Mouse (Mus musculus) myocyte (in vitro differentiated cells): ENCODE measurements around the gene Xbp1. TPM values are rescaled to one million over a fixed set of nuclear protein-coding genes. Genes with fewer than 3 reads are reported as not detected.
A peak's percentile ranks its signal among the peaks of the same experiment; 100 is the strongest.
"Not testable (repeated sequence)": the region's sequence is repeated elsewhere in the genome, so short reads cannot be mapped to it uniquely, and the experiment has no call there.

Source experiments
- H3K27me3 ChIP-seq: one replicate; pipeline ENCODE4 v1.6.1; 2011; ENCODE audit not compliant: control insufficient read depth, insufficient read depth, insufficient read length
- H3K36me3 ChIP-seq: one replicate; pipeline ENCODE4 v1.6.1; 2011; ENCODE audit not compliant: control insufficient read depth, insufficient read depth
- H3K4me2 ChIP-seq: one replicate; pipeline ENCODE4 v1.6.1; 2011; ENCODE audit warnings: low read depth, control low read depth
- H3K4me3 ChIP-seq: one replicate; pipeline ENCODE4 v1.5.1; 2011; ENCODE audit warnings: mild to moderate bottlenecking, control low read depth, moderate library complexity
- H3K79me2 ChIP-seq: one replicate; pipeline ENCODE4 v1.6.1; 2011; ENCODE audit not compliant: control insufficient read depth, insufficient read depth
- H3ac ChIP-seq: one replicate; pipeline ENCODE4 v1.6.1; 2011; ENCODE audit not compliant: control insufficient read depth, insufficient read length
- CEBPB ChIP-seq: IDR thresholded peaks from 2 replicates; pipeline ENCODE4 v1.6.1; 2011; ENCODE audit warnings: mild to moderate bottlenecking, moderate library complexity; ENCODE audit not compliant: poor library complexity, insufficient read depth, severe bottlenecking
- E2F4 ChIP-seq: IDR thresholded peaks from one replicate; pipeline ENCODE4 v1.6.1; 2011; ENCODE audit warnings: mild to moderate bottlenecking, control low read depth, moderate library complexity; ENCODE audit not compliant: insufficient read depth
- MAX ChIP-seq: IDR thresholded peaks from one replicate; pipeline ENCODE4 v1.6.1; 2011; ENCODE audit warnings: low read depth, mild to moderate bottlenecking, control low read depth
- MYOD1 ChIP-seq, 3 experiments: IDR thresholded peaks; one replicate each; pipeline ENCODE4 v1.6.1; 2011; ENCODE audit warnings: control low read depth in 2 of 3, low read depth in 2 of 3, mild to moderate bottlenecking in 2 of 3, moderate library complexity in 1 of 3; ENCODE audit not compliant: insufficient read length in 2 of 3, control insufficient read depth in 1 of 3
- MYOG ChIP-seq, 3 experiments: IDR thresholded peaks; one replicate each; pipeline ENCODE4 v1.6.1; 2011; ENCODE audit warnings: control low read depth in 2 of 3, low read depth in 2 of 3, mild to moderate bottlenecking in 2 of 3; ENCODE audit not compliant: insufficient read length in 2 of 3, control insufficient read depth in 1 of 3, insufficient read depth in 1 of 3
- POLR2A ChIP-seq: IDR thresholded peaks from one replicate; pipeline ENCODE4 v1.6.1; 2011; ENCODE audit warnings: low read depth, mild to moderate bottlenecking, control low read depth, moderate library complexity; ENCODE audit not compliant: insufficient read length
- POLR2AphosphoS2 ChIP-seq: IDR thresholded peaks from one replicate; pipeline ENCODE4 v1.6.1; 2011; ENCODE audit warnings: low read depth, control low read depth; ENCODE audit not compliant: insufficient read length
- REST ChIP-seq: IDR thresholded peaks from one replicate; pipeline ENCODE4 v1.6.1; 2011; ENCODE audit warnings: mild to moderate bottlenecking, control low read depth, moderate library complexity; ENCODE audit not compliant: insufficient read depth, insufficient read length
- SRF ChIP-seq: IDR thresholded peaks from one replicate; pipeline ENCODE4 v1.6.1; 2011; ENCODE audit warnings: low read depth; ENCODE audit not compliant: control insufficient read depth, insufficient read length
- TCF12 ChIP-seq: IDR thresholded peaks from one replicate; pipeline ENCODE4 v1.6.1; 2011; ENCODE audit warnings: mild to moderate bottlenecking, control low read depth; ENCODE audit not compliant: poor library complexity, insufficient read depth, severe bottlenecking
- TCF3 ChIP-seq: IDR thresholded peaks from one replicate; pipeline ENCODE4 v1.6.1; 2011; ENCODE audit warnings: low read depth, control low read depth; ENCODE audit not compliant: insufficient read length
- USF1 ChIP-seq: IDR thresholded peaks from one replicate; pipeline ENCODE4 v1.6.1; 2011; ENCODE audit warnings: low read depth, mild to moderate bottlenecking, control low read depth, moderate library complexity
- polyA plus RNA-seq: library from polyadenylated mRNA; unstranded; fragments of >200 nt; fragmentation: generic; extraction: Trizol; gene quantifications from one replicate; pipeline ENCODE4 v1.2.1, GENCODE M21; 2012; ENCODE audit warnings: missing spikeins

Xbp1 gene
- polyA plus RNA-seq, 1 experiment, result 102 TPM

- no peak overlapping the region for H3K4me2 ChIP-seq
- no peaks in the 10 kb centered on the region for H3K27me3 ChIP-seq
- TF ChIP-seq USF1 (no peak), MYOD1 (IDR thresholded peaks at IDR 0.05; ENCODE audit: control insufficient read depth in 1 of 3, insufficient read length in 2 of 3, low read depth in 2 of 3) (no peak), SRF (no peak), MAX (no peak), CEBPB (no peak), MYOG (IDR thresholded peaks at IDR 0.05; ENCODE audit: control insufficient read depth in 1 of 3, insufficient read depth in 1 of 3, insufficient read length in 2 of 3, low read depth in 2 of 3) (no peak), TCF3 (no peak), E2F4 (no peak), POLR2AphosphoS2 (no peak), TCF12 (no peak)
- H3K79me2 ChIP-seq, result no peaks in the 10 kb centered on the region
- no peaks in the 10 kb centered on the region for H3K36me3 ChIP-seq
- no peak overlapping the region for H3K4me3 ChIP-seq
- H3ac ChIP-seq, result no peak overlapping the region
Observed at GRCm38 (mm10) chr11:5478831-5479230, 41.6 kb upstream of the Xbp1 start.

DNA sequence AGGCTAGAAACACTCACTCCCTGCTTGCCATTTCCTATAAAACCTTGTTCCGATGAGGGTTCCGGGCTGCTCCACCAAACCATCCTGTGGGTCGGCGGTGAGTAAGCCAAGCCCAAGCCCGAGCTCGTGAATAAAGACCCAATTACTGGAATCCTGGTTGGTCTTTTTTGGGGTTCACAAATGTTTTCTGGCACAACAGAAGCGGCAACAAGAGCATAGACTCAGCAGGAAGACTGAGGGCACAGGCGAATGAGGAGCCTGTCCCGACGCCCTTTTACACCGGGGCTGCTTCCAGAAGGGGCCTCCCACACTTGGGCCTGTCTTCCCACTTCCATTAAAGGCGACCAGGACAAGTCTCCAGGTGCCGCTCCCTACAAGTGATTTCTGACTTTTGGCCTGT, 37.9 kb upstream of the Xbp1 start:
- H3K79me2 ChIP-seq, result no peaks in the 10 kb centered on the region
- H3K36me3 ChIP-seq, result no peaks in the 10 kb centered on the region
- no peaks in the 10 kb centered on the region for H3K27me3 ChIP-seq
- no peak overlapping the region for H3K4me3 ChIP-seq
- no peak for TF ChIP-seq MAX
- TF ChIP-seq REST, result no peak
- no peak for TF ChIP-seq MYOD1 (IDR thresholded peaks at IDR 0.05; ENCODE audit: control insufficient read depth in 1 of 3, insufficient read length in 2 of 3, low read depth in 2 of 3)
- H3ac ChIP-seq, result no peak overlapping the region
- H3K4me2 ChIP-seq, result no peak overlapping the region

DNA sequence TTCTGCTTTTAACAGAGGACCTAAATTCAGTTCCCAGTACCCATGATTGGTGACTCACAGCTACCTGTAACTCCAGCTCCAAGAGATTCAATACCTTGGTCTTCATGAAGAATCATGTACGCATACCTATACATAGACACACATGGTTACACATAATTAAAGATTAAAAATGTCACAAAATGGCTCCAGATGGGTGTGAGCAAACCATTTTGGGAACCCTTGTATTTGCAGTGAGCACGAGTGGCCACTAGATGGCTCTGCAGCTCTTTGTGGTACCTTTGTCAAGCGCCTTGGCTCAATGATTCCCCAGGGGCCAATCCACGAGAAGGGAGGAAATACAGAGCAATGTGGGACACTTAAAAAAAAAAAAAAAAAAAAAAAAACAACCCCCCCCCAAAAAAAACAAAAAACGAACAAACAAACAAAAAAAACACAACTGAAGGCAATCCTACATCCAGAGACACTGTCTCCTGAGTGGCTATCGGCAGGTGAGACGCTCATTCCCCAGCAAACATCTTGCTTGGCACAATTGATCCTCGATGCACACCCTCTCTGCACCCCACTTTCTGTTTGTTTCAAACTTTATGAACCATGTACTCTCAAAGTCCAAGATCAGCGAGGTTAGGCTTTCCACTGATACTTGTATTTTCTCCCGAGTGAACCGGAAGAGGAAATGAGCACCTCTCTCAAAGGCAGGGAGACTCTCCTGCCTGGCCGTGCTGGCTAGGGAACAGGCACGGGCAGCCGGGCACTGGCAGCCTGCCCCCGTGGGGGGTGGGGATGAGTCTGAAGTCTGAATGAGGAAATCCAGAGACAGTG, 35.1 kb upstream of the Xbp1 start:
- Histone ChIP-seq H3K27me3 (no peaks in the 10 kb centered on the region), H3K79me2 (no peaks in the 10 kb centered on the region), H3K4me2 (peak overlapping the region; percentile 73), H3K4me3 (peak overlapping the region; percentile 5), H3ac (no peak overlapping the region), H3K36me3 (no peaks in the 10 kb centered on the region)
- TF ChIP-seq TCF3, result no peak

DNA sequence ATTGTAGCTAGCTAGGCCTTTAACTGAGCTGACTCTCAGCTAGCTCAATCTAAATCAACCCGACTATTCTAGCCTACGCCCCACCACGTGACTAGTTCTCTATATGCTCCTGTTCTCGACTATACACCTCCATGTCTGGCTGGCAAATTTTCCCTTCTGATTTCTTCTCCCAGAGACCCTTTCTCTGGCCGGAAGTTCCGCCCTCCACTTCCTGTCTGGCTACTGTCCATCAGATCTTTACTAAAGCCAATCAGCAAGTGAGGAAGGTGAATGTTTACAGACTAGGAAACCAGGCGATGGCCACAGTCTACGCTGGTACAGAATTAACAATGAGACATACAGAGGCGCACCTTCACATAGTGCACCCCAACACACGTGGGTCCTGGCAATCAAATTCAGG, 31.0 kb upstream of the Xbp1 start:
- not testable (repeated sequence) for H3ac ChIP-seq, H3K36me3 ChIP-seq, H3K4me2 ChIP-seq, H3K79me2 ChIP-seq, H3K27me3 ChIP-seq, H3K4me3 ChIP-seq

GRCm38 (mm10) chr11:5490989-5491656, 29.3 kb upstream of the Xbp1 start:
- no peak overlapping the region for H3K4me3 ChIP-seq
- TF ChIP-seq POLR2AphosphoS2, result no peak
- no peak for TF ChIP-seq MYOD1 (IDR thresholded peaks at IDR 0.05; ENCODE audit: control insufficient read depth in 1 of 3, insufficient read length in 2 of 3, low read depth in 2 of 3)
- TF ChIP-seq REST, result no peak

GRCm38 (mm10) chr11:5491912-5492311, 28.5 kb upstream of the Xbp1 start:
- no peaks in the 10 kb centered on the region for H3K79me2 ChIP-seq
- TF ChIP-seq MYOD1 (IDR thresholded peaks at IDR 0.05; ENCODE audit: control insufficient read depth in 1 of 3, insufficient read length in 2 of 3, low read depth in 2 of 3) (no peak), POLR2A (no peak), E2F4 (no peak), CEBPB (no peak), MAX (no peak), MYOG (IDR thresholded peaks at IDR 0.05; ENCODE audit: control insufficient read depth in 1 of 3, insufficient read depth in 1 of 3, insufficient read length in 2 of 3, low read depth in 2 of 3) (no peak), TCF3 (no peak), USF1 (no peak), REST (no peak)

More at GRCm38 (mm10) chr11:5490989-5491656, 29.3 kb upstream of the Xbp1 start:
- Histone ChIP-seq H3ac (no peak overlapping the region), H3K4me2 (no peak overlapping the region), H3K27me3 (no peaks in the 10 kb centered on the region), H3K36me3 (no peaks in the 10 kb centered on the region), H3K79me2 (no peaks in the 10 kb centered on the region)

More at GRCm38 (mm10) chr11:5491912-5492311, 28.5 kb upstream of the Xbp1 start:
- Histone ChIP-seq H3K36me3 (no peaks in the 10 kb centered on the region), H3ac (no peak overlapping the region), H3K27me3 (no peaks in the 10 kb centered on the region), H3K4me2 (no peak overlapping the region), H3K4me3 (no peak overlapping the region)
